Mouse (Mus musculus): Measurements from ENCODE around the gene S1pr4. TPM values are rescaled to one million over a fixed set of nuclear protein-coding genes. Genes with fewer than 3 reads are reported as not detected.

S1pr4 gene
- under 1 TPM; 0.37 to 0.54 TPM for total RNA-seq (2021)
- long read RNA-seq, experiment 1, partial matches to known transcripts = 0 of 1 reads
- long read RNA-seq, experiment 1, other reads (novel, unspliced or antisense) = 0 of 1 reads
- long read RNA-seq, experiment 2 = 0 reads

DNA sequence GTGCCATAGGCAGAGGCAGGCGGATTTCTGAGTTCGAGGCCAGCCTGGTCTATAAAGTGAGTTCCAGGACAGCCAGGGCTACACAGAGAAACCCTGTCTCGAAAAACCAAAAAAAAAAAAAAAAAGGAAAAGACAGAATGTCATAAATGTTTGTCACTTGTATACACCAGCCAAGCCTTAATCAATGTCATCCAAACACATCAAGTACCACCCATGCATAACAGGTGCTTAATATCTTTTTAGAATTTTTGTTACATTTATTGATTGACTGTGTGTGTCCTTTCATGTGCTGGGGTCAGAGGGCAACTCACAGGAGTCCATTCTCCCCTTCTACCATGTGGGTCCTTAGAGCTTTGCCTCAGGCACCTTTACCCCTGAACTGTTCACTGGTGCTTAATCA lies at the start of gene S1pr4:
TSS of gene S1pr4 (minus strand) at position 101 of the 400 bp plus-strand sequence.
- no peak for DNase-seq (ENCODE audit: low spot score in 2 of 2)

DNA sequence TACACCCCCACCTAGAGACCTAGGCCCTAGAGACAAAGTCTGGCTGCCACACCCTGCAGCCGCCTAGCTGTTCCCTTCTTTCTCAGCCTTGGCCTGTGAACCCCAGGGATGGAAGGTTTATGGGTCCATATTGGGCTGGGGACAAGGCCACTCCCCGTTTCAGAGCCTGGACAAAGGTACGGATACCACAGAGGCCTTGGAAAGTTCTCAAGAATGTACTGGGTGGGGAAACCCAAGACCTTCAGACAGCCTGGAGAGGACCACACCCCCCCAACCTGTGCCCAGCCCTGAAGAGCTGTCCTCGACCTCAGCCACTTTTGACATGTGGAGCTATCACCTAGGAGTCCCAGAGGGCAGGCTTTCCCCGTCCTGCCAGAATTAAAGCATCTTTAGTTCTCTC lies 49.0 kb upstream of the S1pr4 start:
- DNase-seq (ENCODE audit: low spot score in 2 of 2) = no peak

DNA sequence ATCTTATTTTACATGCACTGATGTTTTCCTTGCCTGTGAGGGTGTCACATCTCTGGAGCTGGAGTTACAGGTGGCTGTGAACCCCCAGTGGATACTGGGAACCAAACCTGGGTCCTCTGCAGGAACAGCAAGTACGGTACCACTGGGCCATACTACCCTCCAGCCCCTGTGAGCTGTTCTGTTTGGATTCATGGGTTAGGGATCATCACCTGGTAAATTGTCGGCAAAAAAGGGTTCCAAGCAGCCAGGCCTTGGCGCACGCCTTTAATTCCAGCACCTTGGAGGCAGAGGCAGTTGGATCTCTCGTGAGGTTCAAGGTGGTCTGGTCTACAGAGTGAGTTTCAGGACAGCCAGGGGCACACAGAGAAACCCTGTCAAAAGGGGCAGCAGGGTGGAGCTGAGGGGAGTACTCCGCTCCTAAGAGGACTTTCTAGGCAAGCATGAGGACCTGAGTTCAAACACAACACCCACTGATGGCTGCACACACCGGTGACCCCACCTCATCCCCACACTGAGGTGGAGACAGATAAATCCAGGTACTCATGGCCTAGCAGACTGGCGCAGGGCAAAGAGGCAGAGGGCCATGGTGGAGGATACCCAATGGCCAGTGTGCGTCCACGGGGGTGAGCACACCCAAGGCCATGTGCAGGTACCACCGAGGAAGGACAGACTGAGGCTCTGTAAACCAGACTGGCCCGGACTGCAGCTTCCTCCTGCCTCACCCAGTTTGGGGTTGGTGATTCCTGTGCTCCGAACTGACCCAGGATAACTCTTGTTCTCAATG lies 47.0 kb upstream of the S1pr4 start:
- no peak for DNase-seq (ENCODE audit: low spot score in 2 of 2)

DNA sequence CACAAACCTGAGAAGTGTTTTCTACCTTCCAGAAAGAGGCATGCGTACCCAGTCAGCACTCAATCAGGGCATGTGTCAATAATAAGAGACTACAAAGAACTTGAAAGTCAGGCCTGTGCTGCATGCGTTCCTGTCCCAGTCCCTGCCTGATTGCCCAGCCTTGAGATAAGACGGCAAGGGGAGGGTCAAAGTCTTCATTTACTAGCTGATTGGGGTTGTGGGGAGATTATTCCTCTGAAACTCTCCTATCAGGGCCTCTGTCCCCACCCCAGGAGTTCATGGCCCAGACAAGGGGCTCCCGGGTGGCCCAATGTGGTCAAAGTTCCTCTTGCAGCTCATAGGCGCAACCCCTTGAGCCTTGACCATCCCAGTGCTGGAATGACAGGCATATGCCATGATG lies 46.4 kb upstream of the S1pr4 start:
- no peak for DNase-seq (ENCODE audit: low spot score in 2 of 2)

DNA sequence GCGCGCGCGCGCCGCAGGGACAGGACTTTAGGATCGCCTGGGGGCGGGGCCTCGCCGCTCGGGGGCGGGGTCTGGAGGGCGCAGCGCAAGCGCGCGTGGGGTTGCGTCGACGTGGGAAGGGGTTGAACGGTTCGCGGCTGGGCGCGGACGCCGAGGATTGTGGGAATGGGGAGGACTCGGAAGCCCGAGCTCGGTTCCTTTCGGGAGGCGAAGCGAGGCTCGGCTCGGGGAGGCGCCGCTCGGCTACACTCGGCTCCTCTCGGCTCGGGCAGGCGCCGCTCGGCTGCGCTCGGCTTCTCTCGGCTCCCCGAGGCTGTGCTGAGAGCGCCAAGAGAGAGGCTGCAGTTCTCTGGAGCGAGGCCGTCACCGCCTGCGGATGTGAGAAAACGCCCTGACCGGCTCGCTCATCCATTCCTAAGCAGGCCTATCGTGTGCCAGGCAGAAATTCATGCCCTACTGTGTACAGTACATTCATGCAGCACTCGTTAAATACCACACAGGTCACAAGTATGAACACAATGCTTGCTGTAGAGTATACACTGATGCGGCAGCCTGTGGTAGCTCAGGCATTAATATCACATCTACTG lies 45.3 kb upstream of the S1pr4 start, which contains the start of gene Gna11:
TSS of gene Gna11 (minus strand) at position 30 of the 587 bp plus-strand sequence.
- DNase-seq (ENCODE audit: low spot score in 2 of 2) = peak; percentile 100

DNA sequence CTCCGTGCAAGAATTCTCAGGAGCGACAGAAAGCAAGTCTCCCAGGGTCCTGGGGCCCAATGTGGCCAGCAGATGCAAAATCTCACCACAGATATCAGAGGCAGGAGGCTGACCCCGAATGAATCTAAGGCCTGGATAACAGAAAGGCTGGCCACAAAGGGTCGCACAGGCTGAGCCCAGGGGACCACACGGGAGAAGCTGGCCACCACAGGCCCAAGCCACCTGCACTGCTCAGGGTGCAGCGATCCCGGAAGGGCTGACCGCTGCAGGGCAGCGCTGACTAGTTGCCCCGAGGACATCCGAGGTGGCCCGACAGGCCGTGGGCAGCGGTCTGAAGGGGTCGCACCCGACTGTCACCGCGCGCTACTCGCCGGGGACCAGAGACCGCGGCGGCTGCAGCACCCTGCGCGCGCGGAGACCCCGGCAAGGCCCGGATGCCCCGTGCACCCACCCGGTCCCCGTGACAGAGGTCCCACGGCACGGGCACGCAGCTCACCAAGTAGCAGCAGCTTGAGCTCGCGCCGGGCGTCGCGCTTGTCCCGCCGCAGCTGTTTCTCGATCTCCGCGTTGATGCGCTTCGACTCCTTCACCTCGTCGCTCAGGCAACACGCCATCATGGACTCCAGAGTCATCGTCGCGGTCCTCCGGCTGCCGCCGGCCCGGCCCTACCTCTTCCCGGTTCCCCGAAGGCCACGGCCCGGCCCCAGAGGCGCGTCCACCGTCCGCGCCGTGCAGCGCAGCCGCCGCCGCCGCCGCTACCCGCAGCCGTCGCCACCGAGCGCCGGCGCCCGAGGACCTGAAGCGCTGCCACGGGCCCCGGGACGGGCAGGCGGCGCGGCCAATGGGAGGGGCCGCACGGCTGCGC lies 44.6 kb upstream of the S1pr4 start:
- peak in 1 of 2 experiments; percentile 42 for DNase-seq (ENCODE audit: low spot score in 2 of 2)

DNA sequence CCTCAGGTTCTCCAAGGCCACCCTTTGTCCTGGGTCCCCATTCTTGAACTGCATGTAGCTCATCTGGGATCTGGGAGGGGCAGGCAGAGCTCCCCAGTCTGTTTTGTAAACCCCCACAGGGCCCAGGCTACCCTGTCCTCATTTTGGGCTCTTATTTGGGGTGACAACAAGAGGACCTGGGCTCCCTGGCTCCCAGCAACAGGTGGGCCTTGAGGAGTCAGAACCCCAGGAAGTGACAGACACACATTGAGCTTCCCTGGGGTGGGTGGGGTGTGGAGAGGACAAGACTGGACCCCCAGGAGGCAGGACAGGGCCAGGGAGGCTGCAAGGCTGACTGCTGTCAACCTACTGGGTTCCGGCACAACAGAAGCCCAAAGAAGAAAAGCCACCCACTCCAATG lies 43.7 kb upstream of the S1pr4 start:
- no peak for DNase-seq (ENCODE audit: low spot score in 2 of 2)

DNA sequence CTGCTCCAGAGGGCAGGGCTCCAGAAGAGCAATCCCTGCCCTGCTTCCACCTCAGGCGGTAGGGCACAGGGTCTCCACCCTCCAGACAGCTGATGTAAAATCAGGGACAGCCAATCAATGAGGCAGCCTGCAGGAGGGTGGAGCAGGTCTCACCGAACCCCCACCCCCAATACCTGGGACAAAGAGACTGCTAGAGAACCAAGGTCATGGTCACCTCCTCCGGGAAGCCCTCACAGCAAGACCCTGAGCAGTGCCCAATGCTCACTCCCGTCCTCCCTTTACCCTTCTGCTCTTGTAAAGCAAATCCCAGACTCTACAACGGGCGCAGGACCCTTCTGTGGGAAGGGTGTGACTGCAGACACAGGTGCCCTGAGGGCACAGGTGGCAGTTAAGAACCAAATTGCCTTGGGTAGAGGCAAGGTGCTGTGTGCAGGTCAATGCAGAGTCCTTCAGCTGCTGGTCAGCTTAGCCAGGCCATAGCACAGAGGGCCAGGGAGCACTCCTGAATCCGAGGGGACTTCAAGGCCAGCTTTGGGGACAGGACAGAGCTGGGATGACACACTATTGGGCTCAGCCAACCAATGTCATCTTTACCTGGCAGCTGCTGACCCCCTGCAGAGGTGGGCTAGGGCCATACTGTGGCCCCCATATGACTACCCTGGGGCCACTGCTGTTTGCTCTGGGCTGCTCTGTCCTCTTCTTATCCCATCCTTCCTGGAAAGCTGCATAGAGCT lies 43.0 kb upstream of the S1pr4 start:
- DNase-seq (ENCODE audit: low spot score in 2 of 2) = no peak

DNA sequence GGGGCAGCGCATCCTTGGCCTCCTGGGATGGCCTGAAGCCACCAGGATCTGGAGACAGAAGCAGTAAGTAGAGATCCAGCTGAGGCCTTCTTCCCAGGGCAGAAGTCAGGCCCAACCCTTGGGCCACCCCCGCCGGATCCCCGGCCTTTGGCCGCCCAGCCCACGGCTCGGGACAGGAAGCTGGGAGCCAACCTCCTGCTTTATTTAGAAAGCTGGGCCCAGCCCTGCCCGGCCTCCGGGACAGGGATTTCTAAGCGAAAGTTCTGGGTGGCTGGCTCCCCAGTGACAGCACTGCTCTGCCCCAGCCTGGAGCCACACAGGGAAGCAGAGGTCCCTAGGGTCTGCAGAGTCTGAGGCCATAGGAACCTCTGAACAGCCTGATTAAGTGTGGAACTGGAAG lies 41.9 kb upstream of the S1pr4 start:
- peak in 1 of 2 experiments; percentile 44 for DNase-seq (ENCODE audit: low spot score in 2 of 2)

DNA sequence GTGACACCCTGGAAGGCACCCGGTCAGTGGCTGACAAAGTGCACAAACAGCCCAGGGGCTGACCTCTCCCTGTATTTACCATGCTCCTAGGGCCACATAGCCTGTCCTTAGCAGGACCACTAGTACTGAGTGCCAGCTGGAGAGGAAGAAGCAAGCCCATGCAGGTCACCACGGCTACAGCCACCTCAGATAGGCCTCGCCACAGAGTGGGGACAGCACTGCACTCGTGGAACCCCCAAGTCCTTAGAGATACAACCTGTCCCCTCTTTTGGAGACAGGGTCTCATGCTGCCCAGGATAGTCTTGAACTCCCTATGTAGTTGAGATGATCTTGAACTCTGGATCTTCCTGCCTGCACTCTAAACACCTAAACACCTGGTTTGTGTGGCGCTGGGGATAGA lies 41.4 kb upstream of the S1pr4 start:
- no peak for DNase-seq (ENCODE audit: low spot score in 2 of 2)

DNA sequence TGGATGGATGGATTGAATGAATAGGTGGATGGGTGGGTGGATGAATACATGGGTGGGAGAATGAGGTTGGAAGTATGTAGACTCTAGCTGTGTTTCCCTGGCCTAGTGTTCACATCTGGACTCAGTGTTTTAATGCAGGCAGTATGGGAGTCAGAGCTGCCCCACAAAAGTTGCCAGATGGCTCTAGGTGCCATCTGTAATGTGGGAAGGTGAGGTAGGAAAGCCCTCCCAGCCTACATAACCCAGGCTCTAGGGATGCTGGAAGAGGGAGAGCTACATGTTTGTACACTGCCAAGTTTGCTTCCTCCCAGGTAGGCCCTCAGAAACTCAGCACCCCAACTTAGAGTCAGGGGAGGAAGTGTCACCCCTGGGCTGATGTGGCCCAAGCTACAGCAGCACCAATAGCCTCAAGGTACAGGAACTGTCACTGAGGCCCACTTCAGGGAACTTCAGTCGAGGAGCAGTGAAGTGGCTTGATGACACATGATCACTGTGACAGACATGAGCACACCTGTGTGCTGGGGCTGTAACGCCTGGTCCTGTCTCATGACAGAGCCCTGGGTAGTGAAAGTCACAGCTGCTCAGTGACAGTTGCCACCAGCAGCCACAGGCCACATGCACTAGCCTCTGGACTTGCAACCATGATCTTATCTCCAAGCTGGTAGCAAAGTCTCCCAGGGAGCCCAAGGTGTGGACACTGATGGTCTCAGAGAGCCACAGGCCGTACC lies 38.6 kb upstream of the S1pr4 start:
- no peak for DNase-seq (ENCODE audit: low spot score in 2 of 2)

DNA sequence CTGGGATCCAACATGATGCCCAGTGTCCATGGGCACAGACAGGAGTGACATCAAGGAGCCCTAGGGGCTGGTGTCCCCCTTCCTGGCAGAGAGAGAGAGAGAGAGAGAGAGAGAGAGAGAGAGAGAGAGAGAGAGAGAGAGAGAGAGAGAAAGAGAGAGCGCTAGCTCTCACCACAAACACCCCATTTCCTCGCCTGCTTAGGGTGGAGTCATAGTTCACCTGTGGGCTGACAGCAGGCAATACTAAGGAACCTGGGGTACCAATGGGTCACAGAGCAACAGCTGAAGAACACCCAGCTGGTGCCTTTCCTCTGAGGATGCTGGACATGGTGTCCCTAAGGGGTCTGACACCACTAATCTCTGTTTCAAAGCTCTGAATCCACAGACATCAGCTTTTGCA lies 37.5 kb upstream of the S1pr4 start:
- no peak for DNase-seq (ENCODE audit: low spot score in 2 of 2)

DNA sequence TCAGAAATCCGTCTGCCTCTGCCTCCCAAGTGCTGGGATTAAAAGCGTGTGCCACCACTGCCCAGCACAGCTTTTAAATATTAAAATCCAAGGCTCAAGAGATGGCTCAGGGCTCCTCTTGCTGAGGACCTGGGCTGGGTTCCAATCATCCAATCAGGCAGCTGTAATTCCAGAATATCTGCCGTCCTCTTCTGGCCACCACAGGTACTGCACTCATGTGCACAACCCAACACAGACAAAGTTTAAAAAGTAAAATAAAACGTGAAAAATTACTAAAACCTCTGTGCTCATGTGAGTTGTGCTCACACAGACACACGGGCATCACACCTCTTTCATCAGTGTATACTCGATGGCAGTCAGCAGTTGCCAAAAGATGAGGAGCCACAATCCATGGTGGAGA lies 36.8 kb upstream of the S1pr4 start:
- no peak for DNase-seq (ENCODE audit: low spot score in 2 of 2)

DNA sequence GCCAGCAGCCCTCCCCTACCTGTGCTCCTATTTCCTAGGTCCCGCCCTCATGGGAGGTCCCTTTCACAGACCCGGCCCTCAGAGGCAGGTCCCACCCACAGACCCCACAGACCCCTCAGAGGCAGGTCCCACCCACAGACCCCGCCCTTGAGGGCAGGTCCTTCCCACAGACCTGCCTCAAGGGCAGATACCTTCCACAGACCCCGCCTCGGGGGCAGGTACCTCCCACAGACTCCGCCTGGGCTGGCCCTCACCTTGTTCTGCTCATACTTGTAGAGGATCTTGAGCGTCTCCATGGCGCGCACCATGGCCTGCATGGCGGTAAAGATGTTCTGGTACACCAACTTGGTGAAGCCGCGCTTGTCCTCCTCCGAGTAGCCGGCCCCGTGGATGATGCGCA lies 34.9 kb upstream of the S1pr4 start:
- no peak for DNase-seq (ENCODE audit: low spot score in 2 of 2)

DNA sequence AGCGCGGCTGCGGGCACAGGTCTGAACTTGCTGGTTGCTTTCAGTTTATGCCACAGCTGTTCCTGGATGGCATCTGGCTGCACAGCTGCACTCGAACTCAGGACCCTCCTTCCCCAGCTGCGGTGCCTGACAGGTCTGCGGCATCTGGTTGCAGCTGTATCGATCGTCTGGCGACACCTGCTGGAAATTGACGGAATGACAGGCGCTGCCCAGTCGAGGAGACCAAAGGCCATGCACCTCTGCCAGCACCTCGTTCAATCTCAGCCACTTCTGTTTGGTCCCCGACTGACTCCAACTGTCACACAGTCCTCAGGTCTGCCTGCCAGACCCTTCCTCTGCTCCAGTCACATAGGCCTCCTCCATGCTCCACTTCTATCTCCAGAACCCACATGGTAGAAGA lies 26.8 kb upstream of the S1pr4 start:
- DNase-seq (ENCODE audit: low spot score in 2 of 2) = peak; percentile 69 to 78

DNA sequence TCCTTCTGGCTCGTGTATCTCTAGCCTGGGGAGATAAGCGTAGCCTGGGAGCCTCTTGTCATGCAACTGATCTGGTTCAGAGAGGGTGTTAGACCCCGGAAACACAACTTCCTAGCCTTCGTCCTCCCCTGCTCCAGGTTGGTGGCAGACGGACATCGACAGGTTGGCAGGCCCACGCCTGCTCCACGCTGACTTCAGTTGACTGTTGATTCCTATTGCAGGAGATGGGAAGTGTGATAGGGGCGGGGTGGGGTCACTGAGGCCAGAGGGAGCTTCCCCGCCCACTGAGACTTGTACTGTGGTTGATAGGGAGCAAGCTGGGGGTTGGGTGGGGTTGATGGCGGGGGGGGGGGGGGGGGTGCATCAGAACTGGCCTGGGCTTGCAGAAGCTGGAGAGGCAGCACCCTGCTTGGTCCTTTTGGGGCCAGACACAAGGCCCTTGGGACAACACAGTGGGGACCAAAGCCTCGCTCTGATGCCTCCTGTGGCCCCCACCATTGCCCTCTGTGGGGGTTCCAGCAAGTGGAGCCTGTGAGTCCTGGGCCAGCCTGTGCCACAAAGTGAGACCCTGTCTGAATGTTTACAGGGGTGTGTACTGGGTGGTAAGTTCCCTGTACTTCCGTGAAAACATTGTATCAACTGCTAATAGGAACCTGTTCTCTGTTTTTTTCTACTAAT lies 25.2 kb upstream of the S1pr4 start:
- DNase-seq (ENCODE audit: low spot score in 2 of 2) = no peak

DNA sequence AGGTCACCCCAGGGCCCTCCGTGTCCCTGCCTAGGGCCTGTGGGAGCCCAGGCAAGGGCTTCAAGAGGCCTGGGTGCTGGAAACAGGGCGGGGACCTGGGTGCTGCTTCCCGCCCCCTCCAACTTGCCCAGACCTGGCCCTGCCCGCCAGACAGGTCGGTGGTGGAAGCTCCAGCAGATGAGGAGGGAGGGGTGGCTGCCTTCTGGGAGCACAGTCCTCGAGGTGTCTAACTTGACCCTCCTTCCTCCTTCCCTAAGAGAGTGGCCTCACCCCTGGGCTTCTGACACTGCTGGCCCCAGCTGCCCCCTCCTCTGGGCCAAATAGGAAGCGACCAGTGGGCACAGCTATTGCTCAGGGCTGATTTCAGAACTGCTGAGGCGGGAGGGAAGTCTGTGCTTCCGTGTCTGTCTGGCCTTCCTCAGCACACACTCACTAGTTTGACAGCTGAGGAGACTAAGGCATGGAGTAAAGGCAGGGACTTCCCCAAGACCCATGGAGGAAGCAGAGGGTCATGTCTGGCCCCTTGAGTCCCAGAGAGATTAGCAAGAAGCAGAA lies 24.2 kb upstream of the S1pr4 start, which contains the start of gene Gna15:
TSS of gene Gna15 (minus strand) at position 175 of the 555 bp plus-strand sequence.
- DNase-seq (ENCODE audit: low spot score in 2 of 2) = no peak

DNA sequence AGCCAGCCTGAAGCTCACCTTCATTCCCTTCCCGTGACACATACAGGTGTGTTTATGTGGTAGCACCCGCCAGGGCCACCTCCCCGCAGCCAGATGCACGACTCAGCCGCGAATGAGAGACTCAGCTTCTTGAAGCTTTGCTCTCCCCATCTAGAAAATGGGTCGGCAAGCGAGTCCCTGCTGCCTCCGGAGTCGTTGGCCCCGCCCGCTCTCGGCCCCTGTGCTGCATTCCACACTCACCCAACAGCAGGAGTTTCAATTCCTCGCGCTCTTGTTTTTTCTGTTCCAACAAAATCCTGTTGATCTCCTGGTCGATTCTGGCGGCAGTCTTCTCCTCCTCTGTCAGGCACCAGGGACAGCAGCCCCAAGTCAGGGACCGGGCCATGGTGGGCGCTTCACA lies 23.6 kb upstream of the S1pr4 start:
- no peak for DNase-seq (ENCODE audit: low spot score in 2 of 2)

DNA sequence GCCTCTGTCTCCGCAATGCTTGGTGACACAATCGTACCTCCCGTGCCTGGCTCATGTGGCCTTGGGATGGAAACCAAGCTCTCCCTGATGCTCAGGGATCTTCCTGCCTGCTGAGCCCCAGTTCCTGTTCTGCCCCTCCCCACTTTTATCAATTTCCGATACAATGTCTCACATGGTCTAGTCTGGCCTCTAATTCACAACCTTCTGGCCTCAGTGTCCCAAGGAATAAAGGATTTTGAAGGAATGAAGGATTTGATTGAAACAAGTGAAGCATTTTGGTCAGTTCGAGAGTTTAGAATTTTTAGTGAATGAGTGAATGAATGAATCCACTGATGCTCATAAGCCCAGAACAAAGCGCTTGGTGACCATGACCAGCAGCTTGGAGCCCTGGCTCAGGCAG lies 23.2 kb upstream of the S1pr4 start:
- DNase-seq (ENCODE audit: low spot score in 2 of 2) = no peak

Measured in gastrocnemius, postnatal 4 days (tissue).